ENCODE assay signal across 8 mouse cellular contexts in genomic region chr1:55736054-55736740, GRCm38 (mm10).
DNase-seq lines count a peak whose midpoint lies in the region; ATAC-seq and TF ChIP-seq lines count a peak whose summit lies in the region.

No protein-coding gene starts in this region.

- no peak overlapping the region for H3K9ac ChIP-seq in forebrain, embryonic 12.5 days
- no peak overlapping the region for H3K9ac ChIP-seq in lung, embryonic 16.5 days (ENCODE audit: low read length)

- H3K27ac ChIP-seq in forebrain, embryonic 12.5 days, result no peak overlapping the region
- H3K27ac ChIP-seq in lung, embryonic 16.5 days (ENCODE audit: low read length), result no peak overlapping the region

- peak; percentile 89 for ATAC-seq in forebrain, embryonic 12.5 days (ENCODE audit: low FRiP score)
- peak; percentile 71 for ATAC-seq in lung, embryonic 16.5 days (ENCODE audit: low read depth)

- H3K4me2 ChIP-seq in forebrain, embryonic 12.5 days, result no peak overlapping the region
- no peak overlapping the region for H3K4me2 ChIP-seq in lung, embryonic 16.5 days (ENCODE audit: low read depth, low read length)

- no peak overlapping the region for H3K4me3 ChIP-seq in E14TG2a.4 (replicated peaks; ENCODE audit: low read length)
- H3K4me3 ChIP-seq in forebrain, embryonic 12.5 days (replicated peaks), result no peak overlapping the region
- H3K4me3 ChIP-seq in lung, embryonic 16.5 days (ENCODE audit: low read length), result no peak overlapping the region

- 81% methylated on average over 14 of the region's 14 CpGs for WGBS in forebrain, embryonic 12.5 days
- WGBS in large intestine, adult 2 months, result 87% methylated on average over 14 of the region's 14 CpGs
- WGBS in lung, embryonic 16.5 days, result 81% methylated on average over 14 of the region's 14 CpGs

- peak; percentile 69 for TF ChIP-seq CTCF in E14TG2a.4 (conservative IDR thresholded peaks at IDR 0.05; ENCODE audit: low read length)

- peaks cover 11% of the 10 kb centered on the region; the same call in 1 of the 2 replicates for H3K27me3 ChIP-seq in E14TG2a.4 (ENCODE audit: insufficient read depth, low read length)
- peaks cover 8% of the 10 kb centered on the region; the same call in 1 of the 2 replicates for H3K27me3 ChIP-seq in forebrain, embryonic 12.5 days
- peaks cover 2% of the 10 kb centered on the region; the same call in 1 of the 2 replicates for H3K27me3 ChIP-seq in lung, embryonic 16.5 days (ENCODE audit: control insufficient read depth, insufficient read depth, low read depth, low read length)

- no peaks in the 10 kb centered on the region for H3K9me3 ChIP-seq in E14TG2a.4 (ENCODE audit: low read length)
- no peaks in the 10 kb centered on the region for H3K9me3 ChIP-seq in forebrain, embryonic 12.5 days
- H3K9me3 ChIP-seq in lung, embryonic 16.5 days (ENCODE audit: control insufficient read depth, low read length), result no peaks in the 10 kb centered on the region

- peak; percentile 60 for DNase-seq in brain, embryonic 18.5 days (ENCODE audit: low read depth, low spot score)
- peak; percentile 83 to 84 for DNase-seq in heart, postnatal 36 days
- peak; percentile 33 for DNase-seq in large intestine, adult 2 months (ENCODE audit: low read depth, low spot score)
- peak; percentile 79 for DNase-seq in ovary, postnatal 36 days (ENCODE audit: low spot score)
- peak; percentile 62 to 69 for DNase-seq in thymus, postnatal 36 days

- intact Hi-C loops in heart, postnatal 36 days (cut with DNase I), result loop anchor here (1.0 to 10.0 kb wide), 4 partner anchors 101 to 501 kb away; partner anchors contain the start of gene Mars2

- H3K4me1 ChIP-seq in E14TG2a.4 (replicated peaks; ENCODE audit: low read depth, low read length), result no peaks in the 10 kb centered on the region
- H3K4me1 ChIP-seq in forebrain, embryonic 12.5 days, result no peaks in the 10 kb centered on the region
- peaks cover 5% of the 10 kb centered on the region; the same call in 1 of the 2 replicates for H3K4me1 ChIP-seq in lung, embryonic 16.5 days (replicated peaks; ENCODE audit: control insufficient read depth, insufficient read depth, low read length)

- no peaks in the 10 kb centered on the region for H3K36me3 ChIP-seq in E14TG2a.4 (ENCODE audit: insufficient read depth, low read length)
- H3K36me3 ChIP-seq in forebrain, embryonic 12.5 days (replicated peaks), result no peaks in the 10 kb centered on the region
- H3K36me3 ChIP-seq in lung, embryonic 16.5 days (ENCODE audit: control insufficient read depth, insufficient read depth, low read length), result no peaks in the 10 kb centered on the region

Comparison
In these comparisons a context has a peak if more than half of its experiments do, and no peak if none do; other contexts are left out.
1. DNase-seq: peak in every context shown above with its lines; median percentile 84 in heart, postnatal 36 days; 79 in ovary, postnatal 36 days; 66 in thymus, postnatal 36 days; 60 in brain, embryonic 18.5 days; 33 in large intestine, adult 2 months.